Mouse (Mus musculus) gastrocnemius, postnatal 4 days (tissue): ENCODE results near the gene Ncf2. TPM values are rescaled to one million over a fixed set of nuclear protein-coding genes. Genes with fewer than 3 reads are reported as not detected.

Source experiments
- DNase-seq, 2 experiments: peaks; one replicate each; pipeline ENCODE4 v3.0.0; 2021 to 2022; ENCODE audit warnings: low spot score in 2 of 2, mixed read lengths in 2 of 2
- total RNA-seq, 2 experiments: library from RNA; stranded (reverse); gene quantifications; 2 replicates each; pipeline ENCODE4 v1.2.3; 2021

Gene Ncf2
- total RNA-seq, 2 experiments from 2014 or later = 4.5 to 5.6 TPM

DNA sequence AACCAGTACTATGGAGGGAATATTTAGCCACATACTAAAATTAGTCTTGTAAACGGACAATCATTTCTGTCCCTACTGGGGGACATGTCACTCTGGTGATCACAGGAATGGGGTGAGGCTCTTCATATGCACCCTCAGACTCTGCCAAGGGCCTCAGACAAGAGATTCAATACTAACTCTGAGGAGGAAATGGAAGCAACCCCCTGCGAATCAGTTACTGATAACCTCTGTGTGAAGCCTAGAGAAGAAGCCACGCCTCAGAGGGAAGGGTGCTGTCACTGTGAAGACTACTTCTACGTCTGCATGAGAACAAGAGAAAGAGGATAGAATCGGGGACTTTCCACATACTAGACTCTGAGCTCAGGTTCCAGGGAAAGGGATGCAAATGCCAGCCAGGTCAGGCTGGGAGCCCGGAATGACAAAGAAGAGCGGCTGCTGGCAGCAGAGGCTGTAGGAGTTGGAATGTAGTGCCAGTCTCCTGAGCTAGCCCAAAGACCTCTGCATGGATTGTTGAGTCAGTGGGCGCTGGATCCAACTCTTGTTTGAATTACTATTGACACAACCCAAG is 4.2 kb upstream of the Ncf2 start:
- DNase-seq = no peak

- DNase-seq = no peak
These were observed 3.2 kb upstream of the Ncf2 start for GRCm38 (mm10) chr1:152796683-152797263.

- no peak for DNase-seq
These were observed 1.9 kb upstream of the Ncf2 start for GRCm38 (mm10) chr1:152798125-152798524.

- no peak for DNase-seq
These were observed 711 bp downstream of the Ncf2 start for GRCm38 (mm10) chr1:152800633-152801176.

DNA sequence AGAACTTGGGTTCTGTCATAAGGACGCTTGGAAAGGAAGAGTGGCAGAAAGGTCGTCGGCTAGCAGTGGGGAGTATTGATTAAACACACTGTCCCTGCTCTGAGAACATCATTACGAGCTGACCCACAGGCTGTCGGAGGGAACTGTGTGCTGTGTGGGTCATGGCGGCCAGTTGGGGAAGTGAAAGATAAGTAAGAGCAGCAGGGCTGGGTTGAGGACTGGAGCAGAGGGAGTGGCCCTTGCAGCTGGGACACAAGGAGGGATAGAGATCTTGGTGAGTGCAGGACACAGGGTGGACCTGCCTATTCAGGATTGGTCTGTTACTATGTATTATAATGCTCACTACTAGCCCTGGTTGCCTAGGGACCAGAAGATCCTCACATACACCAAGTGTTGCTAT is 4.9 kb downstream of the Ncf2 start:
- DNase-seq = no peak

DNA sequence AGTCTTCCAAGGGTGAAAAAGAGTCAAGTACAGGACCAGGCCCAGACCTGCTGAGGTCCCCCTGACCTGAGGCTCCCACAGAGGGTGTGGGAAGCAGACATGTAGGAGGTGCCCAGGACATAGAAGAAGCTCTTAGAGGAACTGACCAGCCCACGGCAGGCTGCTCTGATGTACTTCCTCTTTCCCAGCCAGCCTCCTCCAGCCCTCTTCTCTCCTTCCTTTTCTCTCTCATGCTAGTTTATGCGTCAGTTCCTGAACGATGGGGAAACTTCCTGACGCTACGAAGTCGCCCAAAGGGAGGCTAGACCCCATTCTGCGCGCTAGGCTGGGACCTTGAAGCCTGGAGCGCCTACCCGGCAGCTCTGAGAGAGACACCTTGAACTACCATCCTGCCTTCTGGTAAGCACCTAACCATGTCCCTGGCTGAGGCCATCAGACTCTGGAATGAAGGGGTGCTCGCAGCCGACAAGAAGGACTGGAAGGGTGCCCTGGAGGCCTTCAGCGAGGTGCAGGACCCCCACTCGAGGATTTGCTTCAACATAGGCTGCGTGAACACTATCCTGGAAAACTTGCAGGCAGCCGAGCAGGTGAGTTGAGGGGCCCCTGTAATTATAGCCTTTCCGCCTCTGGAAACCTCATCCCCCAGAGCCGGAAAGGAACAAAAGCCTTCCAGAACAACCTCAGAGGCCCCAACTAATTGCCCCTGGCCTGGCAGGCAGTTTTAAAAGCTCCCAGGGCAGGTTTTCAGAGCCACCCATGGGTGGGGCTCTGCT is 7.8 kb downstream of the Ncf2 start:
- no peak for DNase-seq

DNA sequence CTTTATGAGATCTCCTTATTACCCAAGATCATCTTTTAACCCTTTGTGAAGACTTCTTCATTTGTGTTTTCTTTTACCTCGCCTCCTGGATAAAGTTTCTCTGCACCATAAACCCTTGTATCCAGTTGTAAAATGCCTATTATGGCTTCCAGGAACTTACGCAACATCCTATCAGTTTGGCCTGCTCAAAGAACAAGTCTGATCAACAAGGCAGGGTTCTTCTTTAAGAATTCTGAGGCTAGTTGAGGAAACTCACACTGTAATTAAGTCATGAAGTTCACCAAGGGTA is 8.3 kb downstream of the Ncf2 start:
- no peak for DNase-seq

DNA sequence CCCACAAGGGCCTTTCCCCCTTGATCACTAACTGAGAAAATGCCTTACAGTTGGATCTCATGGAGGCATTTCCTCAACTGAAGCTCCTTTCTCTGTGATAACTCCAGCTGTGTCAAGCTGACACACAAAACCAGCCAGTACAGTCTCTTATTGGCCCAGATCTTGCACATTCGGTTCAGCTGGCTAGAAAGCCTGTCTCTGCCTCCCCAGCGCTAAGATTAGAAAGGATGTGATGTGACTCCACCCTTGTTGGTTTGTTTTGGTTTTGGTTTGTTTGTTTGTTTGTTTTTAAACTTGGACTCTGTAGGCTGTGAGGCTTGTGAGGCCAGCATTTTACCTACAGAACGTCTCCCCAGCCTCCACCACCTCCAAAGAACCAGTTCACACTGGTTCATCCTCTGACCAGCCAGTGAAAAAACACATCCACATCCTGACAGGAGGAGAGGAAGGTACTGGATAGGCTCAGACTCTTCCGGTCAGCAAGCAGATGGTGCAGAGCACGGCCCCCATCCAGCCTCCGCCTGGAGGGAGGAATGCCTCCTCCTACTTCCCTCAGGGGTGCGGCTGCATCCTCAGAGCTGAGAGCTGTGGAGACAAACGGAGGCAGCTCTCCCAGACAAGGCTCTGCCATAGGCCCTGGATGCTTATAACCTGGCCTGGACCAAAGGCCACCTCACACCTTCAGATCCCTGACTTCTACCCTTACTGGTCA is 9.7 kb downstream of the Ncf2 start:
- DNase-seq = peak in 1 of 2 experiments; percentile 24

DNA sequence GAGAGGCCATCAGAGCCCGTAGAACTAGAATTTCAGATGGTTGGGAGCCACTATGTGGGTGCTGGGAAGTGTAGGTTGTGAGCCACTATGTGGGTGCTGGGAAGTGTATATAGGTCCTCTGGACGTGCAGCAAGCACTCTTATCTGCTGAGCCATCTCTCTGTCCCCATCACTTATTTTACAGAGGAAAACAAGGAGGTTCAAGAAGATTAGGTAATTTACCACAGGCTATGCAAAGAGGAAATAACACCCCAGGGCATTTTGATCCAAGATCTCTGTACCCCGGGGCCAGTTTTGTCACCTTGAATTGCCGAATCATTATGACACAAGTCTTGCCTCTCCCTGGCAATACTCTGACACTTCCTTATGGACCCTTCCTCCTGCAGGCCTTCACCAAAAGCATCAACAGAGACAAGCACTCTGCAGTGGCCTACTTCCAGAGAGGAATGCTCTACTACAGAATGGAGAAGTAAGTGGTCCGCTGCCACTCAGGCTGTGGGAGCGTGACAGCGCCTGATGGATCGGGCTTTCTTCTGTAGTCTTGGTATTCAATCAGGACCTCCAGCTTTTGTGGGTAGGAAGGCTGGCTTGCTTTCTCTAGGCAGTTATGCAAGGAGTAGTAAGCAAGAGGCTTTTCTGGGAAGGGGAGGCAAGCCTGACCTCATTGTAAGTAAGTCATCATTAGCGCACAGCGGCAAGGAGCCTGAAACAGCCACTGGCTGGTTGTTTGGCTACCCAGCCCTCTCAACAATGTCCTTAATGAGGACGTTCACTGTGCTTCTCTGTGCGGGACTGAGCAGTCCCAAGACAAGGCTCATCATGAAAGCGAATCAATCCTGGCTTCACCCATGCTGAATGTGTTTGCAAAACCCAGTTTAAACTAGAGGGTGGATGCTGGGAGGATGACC is 10.8 kb downstream of the Ncf2 start:
- no peak for DNase-seq

GRCm38 (mm10) chr1:152815265-152815701 is 15.3 kb downstream of the Ncf2 start:
- DNase-seq = peak in 1 of 2 experiments; percentile 35

DNA sequence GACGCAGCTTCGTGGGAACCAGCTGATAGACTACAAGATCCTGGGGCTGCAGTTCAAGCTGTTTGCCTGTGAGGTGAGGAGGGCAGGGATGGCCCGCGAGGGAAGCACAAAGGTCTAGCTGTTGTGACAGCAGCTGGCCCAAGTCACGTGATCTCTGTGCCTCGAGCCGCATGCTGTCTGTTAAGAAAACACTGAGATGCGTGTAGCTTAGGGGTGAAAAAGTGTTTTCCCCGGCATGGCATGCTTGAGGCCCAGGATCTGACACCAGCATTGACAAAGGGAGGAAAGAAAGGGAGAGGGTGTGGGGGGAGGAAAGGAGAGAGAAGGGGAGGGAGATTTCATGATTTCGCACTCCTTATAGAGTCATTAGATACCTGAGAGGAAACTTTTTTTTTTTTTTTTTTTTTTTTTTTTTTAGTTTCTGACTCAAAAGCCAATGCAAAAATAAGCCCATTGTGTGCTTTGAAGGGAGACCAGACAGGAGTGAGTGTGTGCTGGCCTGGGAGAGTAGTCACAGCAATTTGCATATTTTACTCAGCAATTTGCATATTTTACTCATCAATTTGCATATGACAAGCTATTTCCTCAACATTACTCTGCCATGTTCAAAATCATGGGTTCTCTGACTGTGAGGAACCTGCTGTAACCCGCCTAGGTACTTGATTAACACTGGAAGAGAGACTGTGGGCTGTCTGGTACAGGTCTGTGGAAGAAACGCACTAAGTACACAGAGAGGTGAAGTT is 17.2 kb downstream of the Ncf2 start:
- DNase-seq = no peak

GRCm38 (mm10) chr1:152817794-152818193 is 17.8 kb downstream of the Ncf2 start:
- DNase-seq = no peak

GRCm38 (mm10) chr1:152819558-152819957 is 19.6 kb downstream of the Ncf2 start:
- DNase-seq = no peak

DNA sequence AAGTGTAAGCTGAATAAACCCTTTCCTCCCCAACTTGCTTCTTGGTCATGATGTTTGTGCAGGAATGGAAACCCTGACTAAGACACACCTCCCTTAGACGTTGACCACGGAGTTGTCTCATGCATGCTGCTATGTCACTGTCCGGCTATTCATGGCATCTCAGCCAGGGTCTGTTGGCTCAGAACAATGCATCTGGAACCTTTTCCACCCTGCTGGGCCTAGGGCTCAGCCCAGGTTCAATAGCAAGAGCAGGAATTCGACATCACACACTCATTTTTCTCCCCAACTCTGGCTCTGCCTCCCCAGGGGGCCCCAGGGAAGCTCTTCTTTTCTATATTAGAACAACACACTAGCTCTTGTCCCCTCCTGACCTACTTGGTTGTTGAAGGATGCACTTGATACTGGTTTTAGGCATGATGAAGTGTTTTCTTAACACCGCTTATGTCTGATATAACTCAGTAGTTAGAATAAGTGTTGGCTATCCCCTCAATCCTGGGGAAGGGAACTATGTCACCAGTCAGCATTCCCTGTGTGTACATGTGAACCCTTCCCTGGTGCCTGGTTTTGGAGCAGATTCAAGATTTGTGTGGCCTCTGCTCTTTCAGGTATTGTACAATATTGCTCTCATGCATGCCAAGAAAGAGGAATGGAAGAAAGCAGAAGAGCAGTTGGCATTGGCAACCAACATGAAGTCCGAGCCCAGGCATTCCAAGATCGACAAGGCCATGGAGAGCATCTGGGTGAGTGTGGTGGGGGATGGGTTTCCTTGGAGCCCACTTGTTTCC is 21.1 kb downstream of the Ncf2 start:
- no peak for DNase-seq

DNA sequence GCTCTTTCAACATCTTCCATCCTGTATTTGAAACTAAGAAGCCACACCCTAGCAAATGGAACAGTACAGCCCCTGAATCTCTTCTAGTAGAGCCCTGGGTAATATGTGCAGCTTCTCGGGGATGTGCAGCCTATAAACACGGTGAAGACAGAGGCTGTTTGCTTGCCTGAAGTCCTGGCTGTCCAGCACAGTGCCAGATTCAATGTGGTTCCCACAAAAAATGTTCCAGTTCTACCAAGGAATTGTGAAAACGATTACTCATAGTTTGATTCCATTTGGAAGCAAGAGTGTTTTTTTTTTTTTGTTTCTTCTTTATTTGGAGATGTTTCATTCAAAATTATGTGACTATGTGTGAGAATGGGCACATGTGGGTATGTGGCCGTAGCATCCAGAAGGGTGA is 21.8 kb downstream of the Ncf2 start:
- DNase-seq = no peak

GRCm38 (mm10) chr1:152824206-152824605 is 24.2 kb downstream of the Ncf2 start:
- DNase-seq = no peak

DNA sequence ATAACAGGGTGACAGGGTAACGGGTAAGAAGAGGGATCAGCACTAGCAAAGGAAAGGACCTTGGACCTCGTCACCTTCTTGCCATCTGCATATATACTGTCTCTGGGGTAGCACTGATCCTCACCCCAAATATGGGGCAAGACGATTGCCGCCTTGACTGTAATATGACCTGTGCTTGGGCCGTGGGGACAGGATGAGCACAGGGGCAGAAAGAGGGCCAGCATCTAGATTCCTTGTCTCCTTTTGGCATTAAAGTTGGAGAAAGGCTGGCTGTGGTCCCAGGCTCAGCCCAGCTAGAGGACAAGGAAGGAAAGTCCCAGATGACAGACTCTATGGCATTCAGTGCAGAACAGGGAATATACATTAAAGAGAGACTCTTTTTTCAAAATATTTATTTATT is 26.5 kb downstream of the Ncf2 start:
- DNase-seq = no peak

GRCm38 (mm10) chr1:152828168-152828567 is 28.2 kb downstream of the Ncf2 start:
- DNase-seq = no peak

- no peak for DNase-seq
These were observed 28.8 kb downstream of the Ncf2 start for GRCm38 (mm10) chr1:152828637-152829355.
